Mouse (Mus musculus) kidney, embryonic 15.5 days (tissue): ENCODE measurements around the gene Tmem87a. TPM values are rescaled to one million over a fixed set of nuclear protein-coding genes. Genes with fewer than 3 reads are reported as not detected.

Source experiments
- polyA plus RNA-seq: library from polyadenylated mRNA; unstranded; fragments of >200 nt; fragmentation: Nextera tagmentation; extraction: Ambion mirVana; gene quantifications from 2 replicates; pipeline ENCODE4 v1.2.1, GENCODE M21; 2015

Tmem87a gene
- polyA plus RNA-seq, 1 experiment from 2014 or later = 9.4 TPM

Other genes with a start within 250 kb of the Tmem87a start
- gene Ehd4, start 249.5 kb downstream of the Tmem87a start, polyA plus RNA-seq = 57.3 and 66.6 TPM in 2 replicates
- 0.05 and 0.10 TPM in 2 replicates for gene Pla2g4e, start 158.8 kb downstream of the Tmem87a start, polyA plus RNA-seq
- gene Pla2g4d, start 114.9 kb downstream of the Tmem87a start, polyA plus RNA-seq = 0.05 and 0.12 TPM in 2 replicates
- 0.28 TPM in 1 of 2 replicates, not detected in the other for gene Pla2g4f, start 89.9 kb downstream of the Tmem87a start, polyA plus RNA-seq
- 17.5 and 19.7 TPM in 2 replicates for gene Vps39, start 51.0 kb downstream of the Tmem87a start, polyA plus RNA-seq
- gene Ganc, start 217 bp downstream of the Tmem87a start, polyA plus RNA-seq = 10.7 and 10.8 TPM in 2 replicates
- 1.8 and 2.2 TPM in 2 replicates for gene Capn3, start 51.9 kb upstream of the Tmem87a start, polyA plus RNA-seq
- gene Zfp106, start 159.7 kb upstream of the Tmem87a start, polyA plus RNA-seq = 45.3 and 53.7 TPM in 2 replicates
- 56.3 and 56.9 TPM in 2 replicates for gene Snap23, start 163.6 kb upstream of the Tmem87a start, polyA plus RNA-seq
- gene Haus2, start 205.3 kb upstream of the Tmem87a start, polyA plus RNA-seq = 24.4 and 25.9 TPM in 2 replicates
- gene Lrrc57, start 205.4 kb upstream of the Tmem87a start, polyA plus RNA-seq = 22.3 and 22.5 TPM in 2 replicates
- 4.1 and 5.2 TPM in 2 replicates for gene Stard9, start 225.0 kb upstream of the Tmem87a start, polyA plus RNA-seq